Mouse (Mus musculus): ENCODE measurements at regions not wholly inside any gene's neighbourhood (a gene's known extent, or its start where the extent isn't known, plus 50 kb on each side); places are given as distances from the start of the nearest gene placed in this dataset.
A peak's percentile ranks its signal among the peaks of the same experiment; 100 is the strongest.

DNA sequence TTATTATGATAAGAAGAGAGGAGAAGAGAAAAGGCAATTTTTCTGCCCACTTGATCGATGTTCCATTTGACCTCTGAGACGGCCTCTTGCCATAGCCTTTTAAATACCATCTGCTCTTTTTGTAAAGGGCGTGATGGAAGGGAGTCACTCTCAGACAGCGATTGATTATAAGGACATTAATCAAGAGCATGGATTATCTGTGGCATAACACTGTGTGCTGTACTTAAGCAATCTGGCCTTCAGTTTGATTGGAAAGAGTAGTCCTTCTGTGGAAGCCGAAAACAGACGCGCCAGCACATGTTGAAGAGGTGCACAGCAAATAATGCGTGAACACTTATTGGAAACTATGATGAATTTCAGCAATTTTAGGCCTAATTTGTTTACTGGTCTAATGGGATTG lies 685.4 kb upstream of the Robo1 start:
- 89% methylated on average over 8 of the region's 8 CpGs for WGBS
- no peaks in the 10 kb centered on the region for H3K4me1 ChIP-seq
- no peak overlapping the region for H3K9ac ChIP-seq (replicated peaks)
- H3K36me3 ChIP-seq: no peaks in the 10 kb centered on the region
- no peak for ATAC-seq (replicated peaks)
- no peak overlapping the region for H3K27ac ChIP-seq (replicated peaks)
- H3K4me3 ChIP-seq: no peak overlapping the region
- H3K4me2 ChIP-seq (replicated peaks): no peak overlapping the region
- no peaks in the 10 kb centered on the region for H3K9me3 ChIP-seq
- H3K27me3 ChIP-seq: no peaks in the 10 kb centered on the region

DNA sequence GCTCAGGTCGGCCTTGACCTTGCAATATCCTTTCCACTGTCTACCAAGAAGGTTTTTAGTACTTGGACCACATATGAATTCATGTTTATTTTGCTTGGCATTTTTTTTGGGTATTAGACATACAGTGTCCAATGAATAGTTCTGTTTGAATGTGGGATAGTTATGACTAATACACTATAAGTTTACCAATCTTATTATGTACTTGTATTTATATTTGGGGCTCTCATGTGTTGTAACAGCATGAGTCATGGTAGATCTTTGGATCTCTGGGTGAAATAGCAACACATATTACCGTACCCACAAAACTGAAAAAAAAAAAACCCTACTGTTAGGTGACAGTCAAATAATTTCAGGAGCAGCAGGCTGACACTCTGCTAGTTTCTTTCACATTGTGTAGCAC lies 667.7 kb upstream of the Robo1 start:
- no peak for ATAC-seq (replicated peaks)
- 75% methylated on average over 2 of the region's 2 CpGs for WGBS
- H3K4me2 ChIP-seq (replicated peaks): no peak overlapping the region
- H3K9me3 ChIP-seq: no peaks in the 10 kb centered on the region
- H3K36me3 ChIP-seq: no peaks in the 10 kb centered on the region
- peaks cover 4% of the 10 kb centered on the region; the same call in 1 of the 2 replicates for H3K4me1 ChIP-seq
- no peak overlapping the region for H3K4me3 ChIP-seq
- no peaks in the 10 kb centered on the region for H3K27me3 ChIP-seq
- no peak overlapping the region for H3K27ac ChIP-seq (replicated peaks)
- no peak overlapping the region for H3K9ac ChIP-seq (replicated peaks)

DNA sequence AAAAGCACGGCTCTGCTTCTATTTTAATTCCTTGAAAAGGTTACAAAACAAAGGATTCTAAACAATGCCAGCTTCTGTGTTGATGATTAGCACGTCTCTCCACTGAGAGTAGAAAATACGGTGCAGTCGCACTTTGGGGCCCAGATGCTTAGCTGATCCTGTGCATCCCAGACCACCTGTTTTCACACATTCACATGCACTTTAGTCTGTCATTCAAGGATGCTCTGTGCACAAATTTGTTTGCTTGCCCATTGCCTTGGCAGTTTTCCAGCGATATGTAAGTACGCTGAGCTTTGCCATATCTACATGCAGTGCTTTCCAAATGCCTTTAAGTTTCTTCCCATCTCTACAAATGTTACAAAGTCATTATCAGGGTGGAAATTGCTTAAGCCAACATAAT lies 664.9 kb upstream of the Robo1 start:
- Histone ChIP-seq H3K27me3 (no peaks in the 10 kb centered on the region), H3K4me3 (no peak overlapping the region), H3K4me2 (replicated peaks) (no peak overlapping the region), H3K9me3 (no peaks in the 10 kb centered on the region), H3K27ac (replicated peaks) (peak overlapping the region; percentile 47; the same call in 1 of the 2 replicates), H3K36me3 (no peaks in the 10 kb centered on the region), H3K9ac (replicated peaks) (no peak overlapping the region), H3K4me1 (peaks cover 4% of the 10 kb centered on the region; the same call in 1 of the 2 replicates)
- 21% methylated on average over 6 of the region's 6 CpGs for WGBS
- peak; percentile 91 for ATAC-seq (replicated peaks)

DNA sequence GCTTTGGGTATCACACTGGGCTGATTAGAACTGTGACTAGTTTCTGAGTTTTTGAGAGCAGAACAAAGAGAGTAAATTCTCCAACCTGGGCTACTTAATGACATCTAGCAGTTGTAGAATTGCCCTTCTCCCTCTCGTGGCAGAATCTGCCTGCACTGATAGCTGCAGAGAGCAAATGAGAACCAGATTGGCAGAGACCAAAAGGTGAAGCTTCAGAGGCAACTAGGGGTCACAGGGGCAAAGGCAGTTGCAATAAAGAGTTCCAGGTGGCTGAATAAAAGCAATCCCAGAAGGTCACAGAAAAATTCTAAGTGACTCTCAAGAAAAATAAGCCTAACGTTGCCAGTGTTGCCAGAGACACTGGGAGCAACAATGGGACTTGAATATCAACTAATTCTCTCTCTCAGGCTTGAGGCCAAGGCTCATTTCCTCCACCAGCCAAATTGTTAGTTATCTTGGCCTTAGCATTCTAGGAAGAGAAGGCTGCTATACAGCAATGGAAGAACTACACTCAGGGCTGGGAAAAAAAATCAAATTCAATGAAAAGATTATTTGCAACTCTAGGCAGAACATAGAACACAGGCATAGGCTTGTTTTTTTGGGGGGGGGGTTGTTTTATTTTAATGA lies 629.9 kb upstream of the Robo1 start:
- Histone ChIP-seq H3K4me2 (replicated peaks) (no peak overlapping the region), H3K4me3 (no peak overlapping the region), H3K9ac (replicated peaks) (no peak overlapping the region), H3K4me1 (0 out of 2 replicates have a peak, but pooled peaks cover 5% of the 10 kb centered on the region), H3K27ac (replicated peaks) (no peak overlapping the region), H3K9me3 (no peaks in the 10 kb centered on the region), H3K27me3 (no peaks in the 10 kb centered on the region), H3K36me3 (no peaks in the 10 kb centered on the region)
- 10% methylated on average over 2 of the region's 2 CpGs for WGBS
- 0 out of 2 replicates have a peak, but pooled peaks have one; percentile 41 for ATAC-seq (replicated peaks)

DNA sequence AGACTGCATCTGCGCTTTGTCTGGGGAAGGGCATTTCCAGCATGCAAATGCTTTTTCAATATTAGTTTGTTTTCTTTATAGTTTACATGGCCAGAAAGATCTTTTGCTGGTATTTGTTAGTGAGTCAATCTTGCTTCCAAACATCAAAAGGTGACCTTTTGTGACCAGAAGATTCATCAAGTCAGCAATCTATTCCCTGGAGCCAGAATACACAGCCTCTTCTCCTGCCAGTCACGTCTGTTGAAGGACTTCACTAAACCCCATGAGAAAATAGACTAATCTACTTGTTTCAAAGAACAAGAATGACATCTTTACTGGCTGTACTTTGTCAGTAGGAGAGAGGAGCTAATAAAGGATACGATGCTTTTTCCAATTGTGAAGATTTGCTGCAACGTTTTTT lies 614.6 kb upstream of the Robo1 start:
- 52% methylated on average over 4 of the region's 4 CpGs for WGBS

DNA sequence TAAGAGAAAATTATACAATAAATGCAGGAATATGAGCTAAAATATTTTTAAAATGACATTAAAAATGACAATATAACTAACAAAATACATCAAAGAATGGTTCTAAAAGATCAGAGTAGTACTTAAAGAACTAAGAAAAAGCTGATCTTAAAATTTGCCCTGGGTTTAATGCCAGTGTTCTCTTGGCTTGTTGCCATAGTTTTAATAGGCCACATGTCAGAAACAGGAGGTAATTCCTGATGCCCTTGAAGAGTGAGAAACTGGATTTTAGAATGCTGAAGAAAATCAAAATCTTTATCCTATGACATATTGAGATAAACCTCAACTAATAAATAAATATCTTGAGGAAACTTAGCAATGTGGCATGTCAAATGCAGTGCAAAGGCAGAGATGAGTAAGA lies 602.3 kb upstream of the Robo1 start:
- no peak overlapping the region for H3K4me2 ChIP-seq (replicated peaks)
- no peaks in the 10 kb centered on the region for H3K4me1 ChIP-seq
- no peaks in the 10 kb centered on the region for H3K36me3 ChIP-seq
- no peak overlapping the region for H3K27ac ChIP-seq (replicated peaks)
- no peaks in the 10 kb centered on the region for H3K27me3 ChIP-seq
- H3K9ac ChIP-seq (replicated peaks): no peak overlapping the region
- no peak for ATAC-seq (replicated peaks)
- no peaks in the 10 kb centered on the region for H3K9me3 ChIP-seq
- H3K4me3 ChIP-seq: no peak overlapping the region

More for the DNA sequence above, 614.6 kb upstream of the Robo1 start:
- H3K4me2 ChIP-seq (replicated peaks): no peak overlapping the region
- ATAC-seq (replicated peaks): no peak
- H3K9me3 ChIP-seq: no peaks in the 10 kb centered on the region
- H3K27me3 ChIP-seq: no peaks in the 10 kb centered on the region
- H3K27ac ChIP-seq (replicated peaks): no peak overlapping the region
- no peak overlapping the region for H3K9ac ChIP-seq (replicated peaks)
- H3K4me1 ChIP-seq: no peaks in the 10 kb centered on the region
- H3K4me3 ChIP-seq: no peak overlapping the region
- no peaks in the 10 kb centered on the region for H3K36me3 ChIP-seq

DNA sequence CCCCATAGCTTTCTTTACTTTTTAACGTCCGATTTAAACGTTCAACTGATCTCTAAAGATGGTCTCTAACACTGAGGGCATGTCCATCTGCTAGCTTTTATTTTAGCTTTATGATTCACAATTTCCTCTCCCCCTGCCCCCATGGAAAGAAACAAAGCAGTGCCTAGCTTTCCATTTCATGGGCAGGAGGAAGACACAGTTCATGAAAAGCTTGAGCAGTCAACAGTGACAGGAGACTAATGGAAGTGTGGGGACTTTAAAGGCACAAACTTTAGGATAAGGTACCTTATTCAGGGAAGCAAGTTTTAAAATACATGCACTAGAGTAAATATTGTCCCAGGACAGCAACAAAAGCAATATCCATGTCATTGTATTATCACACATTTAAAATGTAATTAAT lies 598.4 kb upstream of the Robo1 start:
- ATAC-seq (replicated peaks): no peak
- H3K9ac ChIP-seq (replicated peaks): no peak overlapping the region
- H3K4me2 ChIP-seq (replicated peaks): no peak overlapping the region
- 91% methylated on average over 3 of the region's 3 CpGs for WGBS
- H3K36me3 ChIP-seq: no peaks in the 10 kb centered on the region
- H3K27ac ChIP-seq (replicated peaks): no peak overlapping the region
- 0 out of 2 replicates have a peak, but pooled peaks cover 2% of the 10 kb centered on the region for H3K4me1 ChIP-seq
- H3K4me3 ChIP-seq: no peak overlapping the region
- no peaks in the 10 kb centered on the region for H3K9me3 ChIP-seq
- no peaks in the 10 kb centered on the region for H3K27me3 ChIP-seq

DNA sequence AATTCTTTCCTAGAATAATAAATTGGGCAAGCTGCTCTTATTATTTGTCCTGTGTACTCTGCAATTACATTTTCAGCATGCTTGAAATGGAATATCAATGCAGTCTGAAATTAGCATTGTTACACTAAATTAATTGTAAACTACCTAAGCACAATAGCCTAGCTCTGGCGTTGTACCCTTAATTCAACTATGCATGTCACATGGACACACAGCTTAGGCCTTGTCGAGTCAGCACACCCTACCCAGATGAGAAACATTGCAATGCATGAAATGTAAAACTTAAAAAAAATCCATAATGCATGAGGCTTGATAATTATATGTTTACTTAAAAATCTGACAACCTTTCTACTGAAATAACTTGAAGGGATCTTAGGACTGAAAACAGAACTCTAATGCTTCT lies 596.2 kb upstream of the Robo1 start:
- 0 out of 2 replicates have a peak, but pooled peaks cover 2% of the 10 kb centered on the region for H3K4me1 ChIP-seq
- ATAC-seq (replicated peaks): peak; percentile 74
- H3K27ac ChIP-seq (replicated peaks): no peak overlapping the region
- H3K36me3 ChIP-seq: no peaks in the 10 kb centered on the region
- H3K4me2 ChIP-seq (replicated peaks): no peak overlapping the region
- H3K4me3 ChIP-seq: no peak overlapping the region
- no peak overlapping the region for H3K9ac ChIP-seq (replicated peaks)
- no peaks in the 10 kb centered on the region for H3K27me3 ChIP-seq
- H3K9me3 ChIP-seq: no peaks in the 10 kb centered on the region
- 18% methylated on average over 2 of the region's 2 CpGs for WGBS

DNA sequence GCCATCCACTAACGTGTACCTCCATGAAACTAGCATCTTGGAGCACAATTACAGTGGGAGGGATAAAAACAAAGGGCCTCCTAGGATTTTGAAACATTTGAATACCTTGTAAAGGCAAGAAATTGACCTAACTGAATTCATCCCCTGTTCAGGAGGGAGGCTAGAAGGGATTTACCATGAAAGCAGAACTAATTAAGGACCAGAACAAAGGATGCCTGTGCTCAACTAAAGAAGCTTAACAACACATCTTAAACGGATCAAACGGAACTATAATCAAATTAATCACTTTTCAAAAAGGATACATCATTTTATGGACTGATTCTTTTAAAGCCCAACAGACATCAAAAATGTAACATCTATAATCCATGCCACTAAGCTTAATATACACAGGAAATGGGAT lies 590.9 kb upstream of the Robo1 start:
- Histone ChIP-seq H3K4me2 (replicated peaks) (no peak overlapping the region), H3K36me3 (no peaks in the 10 kb centered on the region), H3K27ac (replicated peaks) (no peak overlapping the region), H3K9ac (replicated peaks) (no peak overlapping the region), H3K9me3 (no peaks in the 10 kb centered on the region), H3K4me1 (no peaks in the 10 kb centered on the region), H3K4me3 (no peak overlapping the region), H3K27me3 (no peaks in the 10 kb centered on the region)
- under 1% methylated on average over 3 of the region's 3 CpGs for WGBS
- ATAC-seq (replicated peaks): no peak

DNA sequence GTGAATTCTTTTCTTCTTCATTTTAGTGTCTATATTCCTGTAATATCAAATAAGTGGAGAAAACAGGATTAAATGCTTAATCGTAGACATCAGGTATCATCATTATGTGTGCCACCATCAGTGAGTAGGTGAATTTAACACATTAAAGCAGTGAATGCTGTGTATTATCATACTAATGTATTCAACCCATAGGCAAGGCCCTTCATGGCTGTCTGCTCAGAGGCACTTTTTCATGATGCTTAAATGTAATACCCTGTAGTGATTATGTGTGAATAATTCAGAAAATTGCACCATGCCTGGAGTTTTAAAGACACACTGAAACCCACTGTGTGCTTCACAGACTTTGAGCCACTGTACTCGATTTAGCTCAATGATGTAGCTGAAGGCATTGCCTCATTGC lies 583.2 kb upstream of the Robo1 start:
- no peaks in the 10 kb centered on the region for H3K9me3 ChIP-seq
- H3K4me1 ChIP-seq: no peaks in the 10 kb centered on the region
- H3K4me2 ChIP-seq (replicated peaks): no peak overlapping the region
- no peaks in the 10 kb centered on the region for H3K27me3 ChIP-seq
- no peak overlapping the region for H3K9ac ChIP-seq (replicated peaks)
- H3K27ac ChIP-seq (replicated peaks): no peak overlapping the region
- no peak for ATAC-seq (replicated peaks)
- H3K4me3 ChIP-seq: no peak overlapping the region
- WGBS: 75% methylated on average over 2 of the region's 2 CpGs
- no peaks in the 10 kb centered on the region for H3K36me3 ChIP-seq

DNA sequence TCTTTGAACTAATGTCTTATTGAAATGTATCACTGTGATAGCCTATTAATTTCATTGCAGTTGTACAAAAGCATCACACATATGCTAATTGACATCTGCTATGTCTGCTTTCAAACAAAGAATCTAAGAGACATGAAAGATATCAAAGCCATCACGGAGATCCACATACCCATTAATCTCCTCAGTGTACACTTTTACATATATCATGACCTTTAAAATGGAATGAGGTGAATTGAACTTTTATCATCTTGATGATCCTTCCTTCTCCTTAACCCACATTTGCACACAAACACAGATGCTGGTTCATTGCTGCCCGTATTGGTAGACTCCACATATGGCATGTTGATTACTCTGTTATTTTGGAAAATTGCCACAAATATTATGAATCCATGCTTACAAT lies 570.2 kb upstream of the Robo1 start:
- Histone ChIP-seq H3K27ac (replicated peaks) (no peak overlapping the region), H3K4me1 (no peaks in the 10 kb centered on the region), H3K9ac (replicated peaks) (no peak overlapping the region), H3K4me2 (replicated peaks) (no peak overlapping the region), H3K4me3 (no peak overlapping the region), H3K9me3 (no peaks in the 10 kb centered on the region), H3K36me3 (no peaks in the 10 kb centered on the region), H3K27me3 (no peaks in the 10 kb centered on the region)
- WGBS: 51% methylated on average over 2 of the region's 2 CpGs
- ATAC-seq (replicated peaks): 0 out of 2 replicates have a peak, but pooled peaks have one; percentile 35

DNA sequence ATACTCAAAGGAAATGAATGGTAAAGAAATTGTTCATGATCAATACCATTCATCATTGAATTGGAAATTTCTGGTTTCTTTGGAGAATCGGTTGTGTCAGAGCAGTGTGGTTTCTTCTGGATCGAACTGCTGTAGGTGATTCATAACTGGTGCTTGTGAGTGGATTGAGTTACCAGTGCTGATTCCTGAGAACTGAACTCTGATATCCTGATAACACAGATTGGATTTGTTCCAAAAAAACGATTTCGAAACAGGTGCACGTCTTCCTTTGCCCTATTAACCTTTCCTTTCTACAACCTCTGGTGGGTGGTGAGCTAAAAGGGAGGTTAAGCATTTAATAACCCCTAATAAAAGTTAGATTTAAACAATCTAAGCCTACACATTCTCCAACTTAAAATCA lies 569.0 kb upstream of the Robo1 start:
- no peak for ATAC-seq (replicated peaks)
- no peaks in the 10 kb centered on the region for H3K4me1 ChIP-seq
- H3K36me3 ChIP-seq: no peaks in the 10 kb centered on the region
- WGBS: 93% methylated on average over 5 of the region's 5 CpGs
- no peak overlapping the region for H3K9ac ChIP-seq (replicated peaks)
- H3K4me2 ChIP-seq (replicated peaks): no peak overlapping the region
- no peaks in the 10 kb centered on the region for H3K27me3 ChIP-seq
- H3K4me3 ChIP-seq: no peak overlapping the region
- no peak overlapping the region for H3K27ac ChIP-seq (replicated peaks)
- no peaks in the 10 kb centered on the region for H3K9me3 ChIP-seq

DNA sequence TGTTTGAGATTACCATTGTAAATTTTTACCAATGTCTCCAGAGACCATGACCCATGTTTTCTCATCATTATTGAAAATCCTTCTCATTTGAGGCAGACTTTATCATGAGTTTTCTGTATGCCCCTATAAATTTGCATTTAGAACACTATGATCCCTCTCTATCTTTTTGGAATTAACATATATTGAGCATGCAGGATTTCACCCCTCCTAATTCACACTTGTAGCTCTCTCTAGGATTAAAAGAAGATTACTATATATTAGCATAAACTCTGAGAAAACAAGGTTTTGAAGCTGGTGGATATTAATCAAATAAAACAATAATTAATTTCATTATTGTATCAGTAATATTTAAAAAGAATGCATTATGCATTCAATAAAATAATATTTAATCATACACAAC lies 527.2 kb upstream of the Robo1 start:
- no peaks in the 10 kb centered on the region for H3K27me3 ChIP-seq
- no peaks in the 10 kb centered on the region for H3K4me1 ChIP-seq
- no peak overlapping the region for H3K9ac ChIP-seq (replicated peaks)
- H3K4me2 ChIP-seq (replicated peaks): no peak overlapping the region
- H3K27ac ChIP-seq (replicated peaks): no peak overlapping the region
- no peak overlapping the region for H3K4me3 ChIP-seq
- no peak for ATAC-seq (replicated peaks)
- no peaks in the 10 kb centered on the region for H3K9me3 ChIP-seq
- H3K36me3 ChIP-seq: no peaks in the 10 kb centered on the region
